Mouse (Mus musculus): ENCODE results near the gene Selenov. TPM values are rescaled to one million over a fixed set of nuclear protein-coding genes. Genes with fewer than 3 reads are reported as not detected.
"Not testable (repeated sequence)": the region's sequence is repeated elsewhere in the genome, so short reads cannot be mapped to it uniquely, and the experiment has no call there.

Selenov gene
- polyA plus RNA-seq, 1 experiment from 2014 or later = 0.22 TPM

DNA sequence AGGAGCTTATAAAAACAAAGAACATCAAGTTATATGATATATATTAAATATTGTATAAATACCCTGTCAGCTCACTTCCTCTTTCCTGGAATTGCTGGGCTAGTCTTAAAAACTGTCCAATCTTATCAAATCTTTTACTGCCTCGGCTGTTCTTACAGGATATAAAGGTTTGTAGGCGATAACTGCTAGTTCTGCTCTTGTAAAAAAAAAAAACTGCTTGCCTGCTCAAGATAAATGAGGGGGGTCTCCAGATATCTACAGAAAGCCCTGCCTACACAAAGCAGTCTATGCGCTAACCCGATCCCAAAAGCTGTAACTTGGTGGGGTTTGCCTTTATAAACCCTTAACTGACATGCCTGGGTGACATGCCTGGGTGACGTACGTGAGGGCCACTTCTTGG is 36.4 kb downstream of the Selenov start:
- 74% methylated on average over 6 of the region's 6 CpGs for WGBS
- DNase-seq (ENCODE audit: low spot score) (no peak), ATAC-seq (ENCODE audit: low FRiP score, low TSS enrichment) (no peak)
- no peak for TF ChIP-seq EP300 (optimal IDR thresholded peaks at IDR 0.05)
- TF ChIP-seq CTCF (IDR thresholded peaks at IDR 0.05; ENCODE audit: low read depth) = no peak
- H3K9ac ChIP-seq (ENCODE audit: low read length) = no peak overlapping the region
- no peaks in the 10 kb centered on the region for H3K4me1 ChIP-seq (replicated peaks; ENCODE audit: control insufficient read depth, insufficient read depth)
- no peaks in the 10 kb centered on the region for H3K36me3 ChIP-seq (ENCODE audit: control insufficient read depth, insufficient read depth, low read length)
- no peaks in the 10 kb centered on the region for H3K9me3 ChIP-seq (ENCODE audit: control insufficient read depth, low read length)
- H3K4me3 ChIP-seq (ENCODE audit: low read depth, low read length) = no peak overlapping the region
- no peaks in the 10 kb centered on the region for H3K27me3 ChIP-seq (ENCODE audit: control insufficient read depth, insufficient read depth, low read length)
- H3K4me2 ChIP-seq (replicated peaks; ENCODE audit: low read depth) = no peak overlapping the region
- H3K27ac ChIP-seq (replicated peaks) = no peak overlapping the region

DNA sequence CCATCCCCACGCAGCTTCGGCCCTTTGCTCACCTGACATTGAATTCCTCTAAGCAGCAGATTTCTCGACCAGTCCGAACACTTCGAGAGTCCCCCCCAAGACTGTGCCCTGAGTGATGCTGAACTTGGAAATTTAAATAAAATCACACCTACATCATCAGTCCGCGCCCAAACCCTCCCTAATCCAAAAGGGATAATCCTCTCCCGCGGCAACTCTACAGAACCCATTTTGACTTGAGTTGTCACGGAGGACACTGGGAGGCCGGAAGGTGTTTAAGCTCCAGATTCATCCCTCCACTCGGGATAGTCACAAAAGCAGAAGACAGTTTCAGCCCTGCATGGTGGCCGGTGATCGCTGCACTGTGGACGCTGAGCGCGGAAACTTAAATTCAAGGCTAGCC is 39.0 kb downstream of the Selenov start:
- no peak for ATAC-seq (ENCODE audit: low FRiP score, low TSS enrichment)
- DNase-seq (ENCODE audit: low spot score) = no peak
- WGBS = 91% methylated on average over 17 of the region's 17 CpGs
- TF ChIP-seq EP300 (optimal IDR thresholded peaks at IDR 0.05) (no peak), CTCF (IDR thresholded peaks at IDR 0.05; ENCODE audit: low read depth) (no peak)
- Histone ChIP-seq H3K4me2 (replicated peaks; ENCODE audit: low read depth) (no peak overlapping the region), H3K27me3 (ENCODE audit: control insufficient read depth, insufficient read depth, low read length) (no peaks in the 10 kb centered on the region), H3K4me1 (replicated peaks; ENCODE audit: control insufficient read depth, insufficient read depth) (no peaks in the 10 kb centered on the region), H3K27ac (replicated peaks) (no peak overlapping the region), H3K9me3 (ENCODE audit: control insufficient read depth, low read length) (no peaks in the 10 kb centered on the region), H3K9ac (ENCODE audit: low read length) (no peak overlapping the region), H3K36me3 (ENCODE audit: control insufficient read depth, insufficient read depth, low read length) (no peaks in the 10 kb centered on the region), H3K4me3 (ENCODE audit: low read depth, low read length) (no peak overlapping the region)

DNA sequence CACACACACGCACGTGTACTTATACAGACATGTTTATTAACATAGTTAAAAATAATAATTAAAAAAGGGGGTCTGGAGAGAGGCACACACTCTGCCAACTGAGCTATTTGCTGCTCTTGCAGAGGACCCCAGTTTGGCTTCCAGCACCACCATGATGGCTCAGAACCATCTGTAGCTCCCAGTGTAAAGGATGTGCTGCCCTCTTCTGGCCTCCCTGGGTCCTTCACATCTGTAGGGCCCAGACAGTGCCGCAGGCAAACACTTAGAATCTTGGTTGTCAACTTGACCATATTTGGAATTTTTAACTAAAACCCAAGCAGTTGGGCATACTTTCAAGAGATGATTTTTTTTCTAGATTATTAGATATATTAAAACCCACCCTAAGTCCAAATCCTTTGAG is 42.0 kb downstream of the Selenov start:
- Histone ChIP-seq H3K27ac (replicated peaks) (no peak overlapping the region), H3K9ac (ENCODE audit: low read length) (no peak overlapping the region), H3K4me3 (ENCODE audit: low read depth, low read length) (no peak overlapping the region), H3K27me3 (ENCODE audit: control insufficient read depth, insufficient read depth, low read length) (no peaks in the 10 kb centered on the region), H3K4me2 (replicated peaks; ENCODE audit: low read depth) (no peak overlapping the region), H3K9me3 (ENCODE audit: control insufficient read depth, low read length) (no peaks in the 10 kb centered on the region), H3K36me3 (ENCODE audit: control insufficient read depth, insufficient read depth, low read length) (no peaks in the 10 kb centered on the region), H3K4me1 (replicated peaks; ENCODE audit: control insufficient read depth, insufficient read depth) (no peaks in the 10 kb centered on the region)
- ATAC-seq (ENCODE audit: low FRiP score, low TSS enrichment) (no peak), DNase-seq (ENCODE audit: low spot score) (no peak)
- 94% methylated on average over 3 of the region's 3 CpGs for WGBS
- TF ChIP-seq EP300 (optimal IDR thresholded peaks at IDR 0.05) (no peak), CTCF (IDR thresholded peaks at IDR 0.05; ENCODE audit: low read depth) (no peak)

DNA sequence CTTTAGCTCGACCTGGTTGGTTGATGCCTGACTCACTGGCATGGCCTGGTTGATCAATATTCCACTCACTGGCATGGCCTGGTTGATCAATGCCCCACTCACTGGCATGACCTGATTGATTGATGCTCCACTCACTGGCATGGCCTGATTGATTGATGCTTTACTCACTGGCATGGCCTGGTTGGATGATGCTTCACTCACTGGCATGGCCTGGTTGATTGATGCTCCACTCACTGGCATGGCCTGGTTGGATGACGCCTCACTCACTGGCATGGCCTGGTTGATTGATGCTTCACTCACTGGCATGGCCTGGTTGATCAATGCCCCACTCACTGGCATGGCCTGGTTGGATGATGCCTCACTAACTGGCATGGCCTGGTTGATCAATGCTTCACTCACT is 47.0 kb downstream of the Selenov start:
- WGBS = 74% methylated on average over 2 of the region's 2 CpGs
- not testable (repeated sequence) for H3K27ac ChIP-seq (replicated peaks)

More for the DNA sequence above, 47.0 kb downstream of the Selenov start:
- not testable (repeated sequence) for H3K9me3 ChIP-seq (ENCODE audit: control insufficient read depth, low read length); ATAC-seq (ENCODE audit: low FRiP score, low TSS enrichment); H3K27me3 ChIP-seq (ENCODE audit: control insufficient read depth, insufficient read depth, low read length); H3K36me3 ChIP-seq (ENCODE audit: control insufficient read depth, insufficient read depth, low read length); H3K4me3 ChIP-seq (ENCODE audit: low read depth, low read length); H3K4me2 ChIP-seq (replicated peaks; ENCODE audit: low read depth); H3K9ac ChIP-seq (ENCODE audit: low read length); DNase-seq (ENCODE audit: low spot score); H3K4me1 ChIP-seq (replicated peaks; ENCODE audit: control insufficient read depth, insufficient read depth)

Other genes with a start within 250 kb of the Selenov start
- gene Psmc4, start 241.1 kb downstream of the Selenov start, polyA plus RNA-seq (2015; fragmentation: Nextera tagmentation; extraction: Ambion mirVana) = 167 and 173 TPM in 2 replicates
- 17.1 and 32.2 TPM in 2 replicates for gene Fcgbp, start 219.9 kb downstream of the Selenov start, polyA plus RNA-seq (2015; fragmentation: Nextera tagmentation; extraction: Ambion mirVana)
- 0.08 and 0.12 TPM in 2 replicates for gene 9530053A07Rik, start 161.7 kb downstream of the Selenov start, polyA plus RNA-seq (2015; fragmentation: Nextera tagmentation; extraction: Ambion mirVana)
- 57.1 and 61.6 TPM in 2 replicates for gene Fbl, start 121.5 kb downstream of the Selenov start, polyA plus RNA-seq (2015; fragmentation: Nextera tagmentation; extraction: Ambion mirVana)
- gene Dyrk1b, start 111.7 kb downstream of the Selenov start, polyA plus RNA-seq (2015; fragmentation: Nextera tagmentation; extraction: Ambion mirVana) = 4.6 and 5.7 TPM in 2 replicates
- gene Eid2, start 23.3 kb downstream of the Selenov start, polyA plus RNA-seq (2015; fragmentation: Nextera tagmentation; extraction: Ambion mirVana) = 4.5 and 4.8 TPM in 2 replicates
- 7.2 and 7.9 TPM in 2 replicates for gene Eid2b, start 13.4 kb downstream of the Selenov start, polyA plus RNA-seq (2015; fragmentation: Nextera tagmentation; extraction: Ambion mirVana)
- gene Dll3, start 11.1 kb upstream of the Selenov start, polyA plus RNA-seq (2015; fragmentation: Nextera tagmentation; extraction: Ambion mirVana) = 0.92 and 0.96 TPM in 2 replicates
- 69.4 and 69.6 TPM in 2 replicates for gene Timm50, start 20.9 kb upstream of the Selenov start, polyA plus RNA-seq (2015; fragmentation: Nextera tagmentation; extraction: Ambion mirVana)
- 31.5 and 35.7 TPM in 2 replicates for gene Supt5, start 47.6 kb upstream of the Selenov start, polyA plus RNA-seq (2015; fragmentation: Nextera tagmentation; extraction: Ambion mirVana)
- 880 and 955 TPM in 2 replicates for gene Rps16, start 59.5 kb upstream of the Selenov start, polyA plus RNA-seq (2015; fragmentation: Nextera tagmentation; extraction: Ambion mirVana)
- gene Plekhg2, start 81.4 kb upstream of the Selenov start, polyA plus RNA-seq (2015; fragmentation: Nextera tagmentation; extraction: Ambion mirVana) = 13.4 and 15.1 TPM in 2 replicates
- 29.1 and 29.4 TPM in 2 replicates for gene Zfp36, start 89.1 kb upstream of the Selenov start, polyA plus RNA-seq (2015; fragmentation: Nextera tagmentation; extraction: Ambion mirVana)
- 27.5 and 28.3 TPM in 2 replicates for gene Med29, start 101.5 kb upstream of the Selenov start, polyA plus RNA-seq (2015; fragmentation: Nextera tagmentation; extraction: Ambion mirVana)
- 35.9 and 38.6 TPM in 2 replicates for gene Paf1, start 101.8 kb upstream of the Selenov start, polyA plus RNA-seq (2015; fragmentation: Nextera tagmentation; extraction: Ambion mirVana)
- gene Gmfg, start 146.3 kb upstream of the Selenov start, polyA plus RNA-seq (2015; fragmentation: Nextera tagmentation; extraction: Ambion mirVana) = 18.9 and 23.1 TPM in 2 replicates
- 0.96 and 1.3 TPM in 2 replicates for gene Lrfn1, start 160.8 kb upstream of the Selenov start, polyA plus RNA-seq (2015; fragmentation: Nextera tagmentation; extraction: Ambion mirVana)
- not detected in 2 replicates for gene Ifnl2, start 219.3 kb upstream of the Selenov start, polyA plus RNA-seq (2015; fragmentation: Nextera tagmentation; extraction: Ambion mirVana)
- gene Ifnl3, start 231.7 kb upstream of the Selenov start, polyA plus RNA-seq (2015; fragmentation: Nextera tagmentation; extraction: Ambion mirVana) = not detected in 2 replicates
- gene Sycn, start 249.7 kb upstream of the Selenov start, polyA plus RNA-seq (2015; fragmentation: Nextera tagmentation; extraction: Ambion mirVana) = 87.1 and 87.6 TPM in 2 replicates

Measured in stomach, postnatal 0 days (tissue).